Comparison of ENCODE assay signal across 15 mouse cellular contexts in the genomic region with DNA sequence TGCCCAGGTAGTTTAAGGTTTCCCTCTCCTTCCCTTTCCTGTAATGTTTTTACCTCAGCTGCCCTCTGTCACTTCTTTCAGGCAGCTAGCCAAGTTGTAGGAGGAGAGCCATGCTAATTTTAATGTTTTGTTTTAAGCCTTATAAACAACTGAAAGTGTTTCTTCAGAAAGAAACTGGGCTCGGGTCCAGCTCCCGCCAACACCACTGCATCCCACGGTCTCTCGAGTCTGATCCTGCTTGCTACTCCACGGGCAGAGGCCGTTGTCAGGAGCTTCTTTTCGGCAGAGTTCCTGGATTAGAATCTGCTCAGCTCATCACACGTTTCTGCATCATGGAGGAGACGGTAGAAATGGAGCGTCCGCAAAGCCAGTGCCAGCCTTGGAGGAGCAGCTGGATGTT. TPM values are rescaled to one million over a fixed set of nuclear protein-coding genes. Genes with fewer than 3 reads are reported as not detected.
DNase-seq lines count a peak whose midpoint lies in the region; ATAC-seq lines count a peak whose summit lies in the region.
"Had no signal": no experiment of that assay in that cellular context is flagged by ENCODE, and none has a peak within 500 bp of the region (broad histone marks: within the 10 kb centered on the region; RNA-seq: fewer than 3 reads in every experiment).

No protein-coding gene starts in this region.

- ATAC-seq in frontal cortex, adult (ENCODE audit: low TSS enrichment), result peak; percentile 56; the same call in 1 of the 2 replicates
- ATAC-seq in midbrain, embryonic 13.5 days, result no peak
- ATAC-seq in forebrain, embryonic 16.5 days, result no peak
- ATAC-seq: intestine, postnatal 0 days; midbrain, embryonic 16.5 days had no signal

- 84% methylated on average over 11 of the region's 11 CpGs for WGBS in midbrain, embryonic 13.5 days
- 39% methylated on average over 11 of the region's 11 CpGs for WGBS in forebrain, embryonic 16.5 days

- H3K27ac ChIP-seq in midbrain, embryonic 13.5 days, result no peak overlapping the region
- no peak overlapping the region for H3K27ac ChIP-seq in forebrain, embryonic 16.5 days (ENCODE audit: low read length)
- H3K27ac ChIP-seq: heart, embryonic 10.5 days; hindbrain, embryonic 10.5 days; liver, embryonic 15.5 days had no signal

- DNase-seq in layer of hippocampus, adult 11-12 months (ENCODE audit: low spot score), result peak; percentile 39
- DNase-seq in layer of hippocampus, adult 9-10 months (ENCODE audit: low spot score), result no peak
- peak; percentile 66 to 80 for DNase-seq in frontal cortex, postnatal 36 days (ENCODE audit: low spot score in 2 of 2)
- peak; percentile 76 to 78 for DNase-seq in right cerebral cortex, adult 2 months (ENCODE audit: low spot score in 2 of 2)
- DNase-seq: adrenal gland, adult 2 months; thymus, postnatal 36 days had no signal

- H3K4me2 ChIP-seq in midbrain, embryonic 13.5 days (replicated peaks), result no peak overlapping the region
- no peak overlapping the region for H3K4me2 ChIP-seq in forebrain, embryonic 16.5 days (ENCODE audit: low read length)
- H3K4me2 ChIP-seq: liver, embryonic 15.5 days had no signal

- H3K9me3 ChIP-seq in midbrain, embryonic 13.5 days, result peaks cover 4% of the 10 kb centered on the region; the same call in 1 of the 2 replicates
- 0 out of 2 replicates have a peak, but pooled peaks cover 2% of the 10 kb centered on the region for H3K9me3 ChIP-seq in forebrain, embryonic 16.5 days (ENCODE audit: control insufficient read depth, low read length)
- H3K9me3 ChIP-seq: heart, embryonic 10.5 days; hindbrain, embryonic 10.5 days; liver, embryonic 15.5 days had no signal

- H3K4me3 ChIP-seq in midbrain, embryonic 13.5 days (replicated peaks), result no peak overlapping the region
- H3K4me3 ChIP-seq in forebrain, embryonic 16.5 days (replicated peaks; ENCODE audit: low read length), result no peak overlapping the region
- H3K4me3 ChIP-seq: heart, embryonic 10.5 days; hindbrain, embryonic 10.5 days; liver, embryonic 15.5 days had no signal

- H3K9ac ChIP-seq in midbrain, embryonic 13.5 days (replicated peaks), result no peak overlapping the region
- no peak overlapping the region for H3K9ac ChIP-seq in forebrain, embryonic 16.5 days (replicated peaks; ENCODE audit: low read depth, low read length)
- H3K9ac ChIP-seq: liver, embryonic 15.5 days had no signal

- H3K36me3 ChIP-seq in midbrain, embryonic 13.5 days, result no peaks in the 10 kb centered on the region
- H3K36me3 ChIP-seq in forebrain, embryonic 16.5 days (ENCODE audit: control insufficient read depth, insufficient read depth), result no peaks in the 10 kb centered on the region
- H3K36me3 ChIP-seq: heart, embryonic 10.5 days; hindbrain, embryonic 10.5 days; liver, embryonic 15.5 days had no signal

- no peaks in the 10 kb centered on the region for H3K27me3 ChIP-seq in midbrain, embryonic 13.5 days
- no peaks in the 10 kb centered on the region for H3K27me3 ChIP-seq in forebrain, embryonic 16.5 days (replicated peaks; ENCODE audit: control insufficient read depth, insufficient read depth, low read length)
- H3K27me3 ChIP-seq: CH12.LX; liver, embryonic 15.5 days had no signal

- H3K4me1 ChIP-seq in midbrain, embryonic 13.5 days (replicated peaks), result peaks cover 5% of the 10 kb centered on the region
- peaks cover 11% of the 10 kb centered on the region for H3K4me1 ChIP-seq in forebrain, embryonic 16.5 days (replicated peaks; ENCODE audit: control insufficient read depth, insufficient read depth, low read length)
- H3K4me1 ChIP-seq: heart, embryonic 10.5 days; liver, embryonic 15.5 days had no signal

RNA-seq across cellular contexts. Expression of gene 4930470P17Rik, which starts 46.7 kb away (rescaled TPM):
- polyA plus RNA-seq in midbrain, embryonic 13.5 days (2015; fragmentation: Nextera tagmentation; extraction: Ambion mirVana), result not detected in 2 replicates
- polyA plus RNA-seq in forebrain, embryonic 16.5 days (2015; fragmentation: Nextera tagmentation; extraction: Ambion mirVana), result not detected in 2 replicates
- polyA plus RNA-seq: adrenal gland, adult 2 months; heart, embryonic 10.5 days; hindbrain, embryonic 10.5 days; intestine, postnatal 0 days; liver, embryonic 15.5 days; midbrain, embryonic 16.5 days had no signal
